Mouse (Mus musculus) MEL-GATA-1-ER (cell line): ENCODE results near the gene Rnf187.
"Not testable (repeated sequence)": the region's sequence is repeated elsewhere in the genome, so short reads cannot be mapped to it uniquely, and the experiment has no call there.

ENCODE experiments used
- DNase-seq: peaks from one replicate; pipeline ENCODE4 v3.0.0-alpha.2; 2012; ENCODE audit warnings: low read depth; ENCODE audit errors: extremely low read depth

The Rnf187 gene

DNA sequence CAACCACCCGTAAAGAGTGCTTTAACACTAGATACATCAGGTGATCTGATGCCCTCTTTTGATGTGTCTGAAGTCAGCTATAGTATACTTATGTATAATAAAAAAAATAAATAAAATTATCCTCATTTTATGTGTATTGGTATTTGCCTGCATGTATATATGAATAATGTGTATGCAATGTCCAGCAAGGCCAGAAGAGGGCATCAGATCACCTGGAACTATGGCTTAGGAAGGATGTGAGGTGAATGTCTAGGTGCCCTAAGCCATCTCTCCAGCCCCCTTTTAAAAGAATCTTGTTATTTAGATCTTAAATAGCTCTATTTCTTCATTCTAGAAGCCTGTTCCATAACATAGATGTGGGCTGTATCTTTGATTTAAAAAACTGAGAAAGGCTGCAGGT, 28.6 kb upstream of the Rnf187 start:
- peak; percentile 20 for DNase-seq

DNA sequence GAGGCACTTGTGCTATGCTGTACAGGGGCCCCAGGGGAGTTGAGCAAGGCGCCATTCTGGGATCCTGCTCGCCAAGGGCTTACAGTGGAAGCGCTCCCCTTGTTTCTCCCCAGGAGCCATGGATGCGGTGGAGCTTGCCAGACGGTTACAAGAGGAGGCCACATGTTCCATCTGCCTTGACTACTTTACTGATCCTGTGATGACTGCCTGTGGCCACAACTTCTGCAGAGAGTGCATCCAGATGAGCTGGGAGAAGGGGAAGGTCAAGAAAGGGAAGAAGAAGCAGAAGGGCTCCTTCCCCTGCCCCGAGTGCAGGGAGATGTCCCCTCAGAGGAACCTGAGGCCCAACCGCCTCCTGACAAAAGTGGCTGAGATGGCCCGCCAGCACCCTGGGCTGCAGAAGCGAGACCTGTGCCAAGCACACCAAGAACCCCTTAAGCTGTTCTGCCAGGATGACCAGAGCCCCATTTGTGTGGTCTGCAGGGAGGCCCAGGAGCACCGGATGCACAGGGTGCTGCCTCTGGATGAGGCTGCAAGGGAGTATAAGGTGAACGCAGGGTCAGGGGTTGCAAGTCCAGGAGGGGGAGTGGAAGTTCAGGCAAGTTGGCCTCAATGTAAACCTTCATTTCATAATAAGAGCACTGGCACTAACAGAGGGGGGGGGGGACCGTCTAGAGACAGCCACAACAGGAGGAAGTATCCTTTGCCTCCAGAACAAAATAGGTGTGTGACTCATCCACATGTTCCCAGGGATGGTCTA, 26.5 kb upstream of the Rnf187 start:
- no peak for DNase-seq

DNA sequence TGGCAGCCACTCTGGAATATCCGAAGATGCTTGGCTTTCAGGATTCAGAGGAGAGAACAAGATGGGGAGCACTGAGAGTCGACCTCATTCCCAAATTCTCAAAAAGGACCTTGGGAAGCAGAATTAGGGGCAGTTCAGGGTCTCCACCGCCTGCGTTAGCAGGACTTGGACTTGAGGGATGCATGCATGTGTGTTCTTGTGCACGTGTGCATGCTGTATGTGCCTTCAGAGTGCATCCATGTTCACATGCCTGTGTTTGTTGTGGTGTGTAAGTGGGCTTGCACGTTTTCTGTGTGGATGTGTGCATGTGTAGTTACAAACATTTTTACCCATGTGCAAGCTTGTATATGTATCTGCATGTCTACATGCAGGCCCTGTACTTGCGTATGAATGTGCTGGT, 25.5 kb upstream of the Rnf187 start:
- no peak for DNase-seq

DNA sequence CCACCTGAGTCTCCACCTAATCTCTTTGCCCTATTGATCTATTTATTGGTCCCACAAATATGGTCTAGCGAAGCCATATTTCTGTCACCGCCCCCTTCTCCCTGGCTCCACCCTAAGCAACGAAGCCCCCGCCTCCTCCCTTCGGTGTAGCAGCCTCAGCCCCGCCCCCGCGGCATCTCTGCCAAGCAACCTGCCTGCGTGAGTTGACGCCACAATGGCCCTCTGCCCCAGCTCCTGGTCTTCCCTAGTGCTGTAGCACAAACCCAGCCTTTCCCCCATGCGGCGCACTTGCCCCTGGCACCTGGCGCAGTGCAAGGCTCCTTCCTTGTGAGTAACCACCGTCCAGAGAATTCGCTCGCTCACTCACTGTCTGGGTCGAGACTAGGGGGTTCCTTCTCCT, 24.8 kb upstream of the Rnf187 start:
- DNase-seq = no peak

DNA sequence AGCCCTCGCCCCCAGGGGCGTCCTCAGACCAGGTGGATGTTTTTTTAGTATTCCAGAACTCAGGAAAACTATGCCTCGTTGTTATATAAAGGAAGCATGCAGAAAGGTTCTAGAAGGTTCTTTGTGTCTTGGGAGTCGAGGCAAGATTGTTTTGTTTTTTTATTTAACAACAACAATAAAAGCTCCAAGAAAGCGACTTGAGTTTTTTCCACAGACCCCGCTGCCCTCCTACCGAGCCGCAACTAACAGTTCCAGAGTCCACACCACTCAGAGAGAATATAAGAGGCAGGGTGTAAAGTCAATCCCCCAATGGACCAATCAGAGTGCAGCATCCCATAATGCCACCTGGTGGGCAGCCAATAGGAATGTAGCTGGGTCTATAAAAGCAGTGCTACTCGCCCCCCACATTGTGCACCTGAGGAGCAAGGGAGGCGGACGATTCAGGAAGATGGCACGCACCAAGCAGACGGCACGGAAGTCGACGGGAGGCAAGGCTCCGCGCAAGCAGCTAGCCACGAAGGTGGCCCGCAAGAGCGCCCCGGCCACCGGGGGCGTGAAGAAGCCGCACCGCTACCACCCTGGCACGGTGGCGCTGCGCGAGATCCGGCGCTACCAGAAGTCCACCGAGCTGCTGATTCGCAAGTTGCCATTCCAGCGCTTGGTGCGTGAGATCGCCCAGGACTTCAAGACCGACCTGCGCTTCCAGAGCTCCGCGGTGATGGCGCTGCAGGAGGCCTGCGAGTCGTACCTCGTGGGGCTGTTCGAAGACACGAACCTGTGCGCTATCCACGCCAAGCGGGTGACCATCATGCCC, 22.9 kb upstream of the Rnf187 start:
- no peak for DNase-seq

DNA sequence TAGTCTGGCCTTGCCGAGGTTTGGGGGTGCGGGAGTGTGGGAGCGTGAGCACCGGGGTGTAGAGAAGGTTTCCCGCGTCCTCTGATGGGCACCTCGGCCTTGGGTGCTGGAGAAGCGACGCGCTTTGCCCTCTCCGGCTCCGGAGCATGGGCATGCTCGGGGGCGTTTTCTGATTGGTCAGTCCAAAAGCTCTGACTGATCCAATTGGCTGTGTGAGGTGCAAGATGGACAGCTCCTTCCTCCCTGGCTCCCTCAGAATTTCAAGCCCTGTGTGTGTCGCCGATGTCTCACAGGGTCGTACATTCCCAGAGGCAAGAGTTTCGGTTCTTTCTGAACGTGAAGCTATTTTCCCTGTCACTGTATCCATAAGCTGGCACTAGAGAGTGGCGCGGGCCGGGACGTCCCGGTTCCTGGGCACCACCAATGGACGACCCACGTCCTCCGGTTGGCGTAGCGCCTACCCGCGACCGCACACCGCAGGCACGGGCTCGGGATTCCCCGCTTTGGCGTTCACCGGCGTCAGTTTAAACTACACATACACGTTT, 21.3 kb upstream of the Rnf187 start:
- DNase-seq = no peak

DNA sequence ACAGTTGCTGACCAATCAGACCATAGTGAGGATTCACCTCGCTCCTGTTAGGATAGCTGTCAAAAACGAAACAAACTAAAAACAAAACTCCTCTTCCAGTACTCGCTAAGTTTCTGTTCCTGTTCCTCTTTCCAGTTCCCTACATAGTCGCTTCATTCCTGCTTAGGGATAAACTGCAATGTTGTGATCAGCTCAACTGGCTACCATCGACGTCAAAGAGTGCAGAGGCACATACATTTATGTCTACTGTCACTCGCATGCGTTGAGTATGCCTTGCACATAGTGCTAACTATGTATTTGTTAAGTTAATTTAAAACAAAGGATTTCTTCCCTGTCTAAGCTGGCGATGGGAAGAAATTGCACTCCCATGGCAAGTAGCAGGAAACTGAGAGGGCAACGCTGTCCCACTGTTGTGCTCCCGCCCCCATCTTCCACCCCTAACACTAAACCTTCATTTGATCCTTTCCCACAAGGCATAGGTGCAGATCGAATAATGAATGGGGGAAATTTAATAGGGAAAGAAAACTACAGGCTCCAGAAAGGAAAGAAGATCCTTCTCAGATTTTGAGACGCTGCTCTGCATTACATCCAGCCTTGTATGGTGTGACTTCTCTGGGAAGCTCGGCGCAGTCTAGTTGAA, 20.6 kb upstream of the Rnf187 start:
- no peak for DNase-seq

DNA sequence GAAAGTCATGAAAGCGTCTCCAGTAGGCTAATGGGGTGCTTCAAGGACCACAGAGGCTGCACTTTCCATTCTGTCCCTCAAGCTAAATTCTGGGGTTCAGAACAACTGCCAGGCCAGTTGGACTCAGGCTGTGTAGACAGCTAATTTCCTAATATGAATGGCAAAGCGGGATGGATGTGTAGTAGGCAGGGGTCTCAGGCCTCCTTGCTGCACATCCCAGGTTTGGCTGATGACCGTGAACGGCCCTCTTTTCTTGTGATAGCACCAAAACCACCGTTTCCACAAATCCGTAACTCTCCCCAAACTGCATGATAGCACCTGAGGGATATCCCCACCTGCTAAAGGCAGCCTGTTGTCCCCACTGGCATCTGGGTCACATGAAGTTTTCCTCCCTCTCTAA, 19.8 kb upstream of the Rnf187 start:
- no peak for DNase-seq

DNA sequence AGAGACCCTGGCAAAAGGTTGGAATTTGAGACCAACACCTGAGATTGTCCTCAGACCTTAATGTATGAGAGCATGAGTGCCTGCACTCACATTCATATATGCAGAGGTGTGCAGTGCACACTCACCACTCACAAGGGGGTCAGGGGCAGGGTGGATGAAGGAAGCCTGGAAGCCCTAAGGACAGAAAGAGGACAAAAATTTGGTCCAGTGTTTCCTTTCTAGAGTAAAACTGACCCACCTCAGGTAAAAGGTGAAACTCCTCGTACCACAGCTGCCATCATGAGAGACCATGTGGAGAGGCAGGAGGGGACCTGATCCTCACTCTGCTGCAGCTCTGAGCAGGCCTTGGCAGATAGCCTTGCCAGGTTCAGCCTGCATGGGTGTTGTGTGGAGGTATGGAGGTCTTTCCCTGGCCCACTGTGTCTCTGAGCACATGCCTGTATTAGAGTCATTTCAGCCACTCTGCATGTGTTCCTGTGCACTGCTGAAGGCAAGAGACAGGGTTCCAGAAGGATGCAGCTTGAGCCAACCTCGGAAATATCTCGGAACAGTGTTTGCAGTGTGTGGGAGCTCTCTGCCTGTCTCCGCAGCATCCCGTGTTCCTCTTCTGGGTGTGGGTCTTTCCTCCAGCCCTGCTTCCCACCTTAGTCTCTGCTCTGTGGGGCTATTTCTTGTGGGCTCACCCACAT, 18.7 kb upstream of the Rnf187 start:
- DNase-seq = no peak

DNA sequence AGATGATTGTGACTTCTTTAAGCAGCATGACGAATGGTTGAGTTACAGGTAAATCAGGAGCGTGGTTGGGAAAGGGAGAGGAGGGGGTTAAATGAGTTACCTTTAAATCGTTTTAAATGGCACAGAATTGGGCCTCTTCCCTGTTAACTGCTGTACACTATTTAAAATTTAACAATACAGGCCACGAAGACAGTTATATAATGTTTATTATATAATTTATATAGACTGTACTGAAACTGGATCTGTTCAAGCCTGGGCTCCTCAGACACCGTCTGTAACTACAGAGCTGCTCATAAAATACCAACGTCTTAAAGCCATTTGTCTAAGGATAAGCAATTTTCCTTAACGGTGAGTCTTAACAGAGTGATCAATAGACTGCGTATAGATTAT, 17.1 kb upstream of the Rnf187 start:
- DNase-seq = no peak

DNA sequence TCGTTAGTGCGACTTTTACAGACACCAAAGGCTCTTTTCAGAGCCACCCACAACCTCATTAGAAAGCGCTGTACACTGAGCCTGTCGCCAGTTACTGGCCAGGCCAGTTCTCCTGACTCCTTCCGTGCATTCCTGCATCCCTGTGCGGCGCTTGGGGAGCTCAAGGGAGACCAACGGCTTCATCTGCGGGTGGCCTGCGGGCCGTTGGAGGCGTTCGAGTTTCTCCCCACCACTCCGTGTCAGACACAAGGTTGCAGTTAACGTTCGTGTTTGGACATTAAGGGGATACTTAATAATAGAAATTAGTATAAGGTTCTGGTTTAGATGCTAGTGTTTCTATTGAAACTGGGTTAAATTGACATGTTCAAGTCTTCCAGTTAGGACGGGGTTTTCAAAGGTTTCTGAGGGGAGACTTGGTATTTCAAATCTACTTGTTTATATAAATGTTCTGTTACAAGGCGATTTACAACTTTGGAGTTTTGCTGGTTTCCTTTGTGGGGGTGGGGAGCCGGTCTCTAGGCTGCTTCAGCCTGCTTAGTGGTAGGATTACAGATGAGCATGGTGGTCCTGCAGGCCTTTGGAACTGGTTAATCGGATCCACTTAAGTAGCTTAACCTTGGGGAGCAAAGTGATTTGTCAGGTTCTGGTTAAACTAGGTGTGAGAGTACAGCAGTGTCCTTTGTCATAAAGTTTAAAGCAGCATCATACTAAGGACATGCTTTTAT, 16.6 kb upstream of the Rnf187 start:
- DNase-seq = no peak

DNA sequence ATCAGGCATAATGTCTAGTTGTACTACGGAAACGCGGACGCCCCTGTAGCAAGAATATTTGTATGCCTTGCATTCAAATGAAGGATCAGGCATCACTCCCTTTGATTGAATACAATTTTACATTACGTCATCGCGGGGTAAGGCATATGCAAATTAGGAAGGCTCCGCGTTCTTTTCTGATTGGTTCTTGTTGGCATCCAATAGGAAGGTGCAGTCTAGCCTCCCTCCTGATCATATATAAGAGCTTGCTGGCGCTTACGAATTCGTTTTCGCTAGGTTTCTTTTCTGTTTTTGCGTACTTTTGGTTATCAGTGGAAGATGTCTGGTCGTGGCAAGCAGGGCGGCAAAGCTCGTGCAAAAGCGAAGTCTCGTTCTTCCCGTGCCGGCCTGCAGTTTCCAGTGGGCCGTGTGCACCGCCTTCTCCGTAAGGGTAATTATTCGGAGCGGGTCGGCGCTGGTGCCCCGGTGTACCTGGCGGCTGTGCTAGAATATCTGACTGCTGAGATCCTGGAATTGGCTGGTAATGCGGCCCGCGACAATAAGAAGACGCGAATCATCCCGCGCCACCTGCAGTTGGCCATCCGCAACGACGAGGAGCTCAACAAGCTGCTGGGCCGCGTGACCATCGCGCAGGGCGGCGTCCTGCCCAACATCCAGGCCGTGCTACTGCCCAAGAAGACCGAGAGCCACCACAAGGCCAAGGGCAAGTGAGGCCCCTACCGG, 15.9 kb upstream of the Rnf187 start, which contains the start of the genes Hist3h2a and Trim17:
Gene Hist3h2a (plus strand): TSS at position 266 of the 723 bp plus-strand sequence.
Gene Trim17 (plus strand): TSS at position 266 of the 723 bp plus-strand sequence.
- peak; percentile 99 for DNase-seq

DNA sequence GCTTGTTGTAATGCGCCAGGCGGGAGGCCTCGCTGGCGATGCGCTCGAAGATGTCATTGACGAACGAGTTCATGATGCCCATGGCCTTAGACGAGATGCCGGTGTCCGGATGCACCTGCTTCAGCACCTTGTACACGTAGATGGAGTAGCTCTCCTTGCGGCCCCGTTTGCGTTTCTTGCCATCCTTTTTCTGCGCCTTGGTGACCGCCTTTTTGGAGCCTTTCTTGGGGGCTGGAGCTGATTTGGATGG, 15.4 kb upstream of the Rnf187 start:
- not testable (repeated sequence) for DNase-seq

DNA sequence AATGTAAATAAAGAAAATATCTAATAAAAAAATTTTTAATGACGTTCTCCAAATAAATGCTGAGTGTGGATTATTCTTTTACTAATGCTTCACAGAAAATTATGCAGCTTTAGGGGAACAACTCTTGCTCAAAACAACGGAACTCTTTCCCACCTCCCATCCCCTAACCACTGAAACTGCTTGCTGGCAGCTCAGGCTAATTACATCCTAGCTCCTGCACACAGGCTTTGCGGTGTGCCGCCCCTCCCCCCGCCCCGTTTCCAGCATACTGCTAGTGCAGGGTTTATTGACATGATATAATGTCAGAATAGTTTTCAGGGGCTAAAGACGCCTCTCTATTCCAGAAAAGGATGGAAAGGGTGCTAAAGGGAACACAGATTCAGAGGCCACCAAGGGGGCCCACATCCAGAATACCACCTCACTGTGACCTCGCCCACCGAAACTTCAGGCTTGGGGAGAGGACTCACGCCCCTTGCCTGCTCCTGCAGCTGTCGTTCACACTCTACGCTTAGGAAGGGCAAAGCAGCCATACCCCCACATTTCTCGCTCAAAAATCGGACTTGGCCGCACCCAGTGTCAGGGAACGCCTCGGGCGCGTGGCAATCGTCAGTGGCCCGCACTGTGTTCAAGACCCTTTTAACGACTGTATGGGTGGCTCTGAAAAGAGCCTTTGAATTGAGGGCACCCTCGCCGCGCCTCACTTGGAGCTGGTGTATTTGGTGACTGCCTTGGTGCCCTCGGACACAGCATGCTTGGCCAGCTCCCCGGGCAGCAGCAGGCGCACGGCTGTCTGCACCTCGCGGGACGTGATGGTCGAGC, 14.8 kb upstream of the Rnf187 start:
- DNase-seq = no peak

DNA sequence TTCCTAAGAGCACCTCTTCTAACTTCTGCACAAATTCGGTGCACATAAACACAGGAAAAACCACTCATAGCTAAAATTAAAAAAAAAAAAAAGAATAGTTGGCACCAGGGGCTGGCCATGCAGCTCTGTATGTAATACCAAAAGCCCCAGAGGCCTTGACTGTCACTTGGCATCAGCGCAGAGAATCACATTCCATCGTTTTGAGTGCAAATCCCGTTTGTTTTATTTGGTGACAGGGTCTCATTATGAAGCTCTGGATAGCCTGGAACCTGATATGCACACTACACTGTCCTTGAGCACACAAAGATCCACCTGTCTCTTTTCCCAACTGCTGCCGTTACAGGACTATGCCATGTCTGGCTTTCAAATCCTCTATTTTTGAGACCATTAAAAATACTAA, 12.5 kb upstream of the Rnf187 start:
- no peak for DNase-seq

DNA sequence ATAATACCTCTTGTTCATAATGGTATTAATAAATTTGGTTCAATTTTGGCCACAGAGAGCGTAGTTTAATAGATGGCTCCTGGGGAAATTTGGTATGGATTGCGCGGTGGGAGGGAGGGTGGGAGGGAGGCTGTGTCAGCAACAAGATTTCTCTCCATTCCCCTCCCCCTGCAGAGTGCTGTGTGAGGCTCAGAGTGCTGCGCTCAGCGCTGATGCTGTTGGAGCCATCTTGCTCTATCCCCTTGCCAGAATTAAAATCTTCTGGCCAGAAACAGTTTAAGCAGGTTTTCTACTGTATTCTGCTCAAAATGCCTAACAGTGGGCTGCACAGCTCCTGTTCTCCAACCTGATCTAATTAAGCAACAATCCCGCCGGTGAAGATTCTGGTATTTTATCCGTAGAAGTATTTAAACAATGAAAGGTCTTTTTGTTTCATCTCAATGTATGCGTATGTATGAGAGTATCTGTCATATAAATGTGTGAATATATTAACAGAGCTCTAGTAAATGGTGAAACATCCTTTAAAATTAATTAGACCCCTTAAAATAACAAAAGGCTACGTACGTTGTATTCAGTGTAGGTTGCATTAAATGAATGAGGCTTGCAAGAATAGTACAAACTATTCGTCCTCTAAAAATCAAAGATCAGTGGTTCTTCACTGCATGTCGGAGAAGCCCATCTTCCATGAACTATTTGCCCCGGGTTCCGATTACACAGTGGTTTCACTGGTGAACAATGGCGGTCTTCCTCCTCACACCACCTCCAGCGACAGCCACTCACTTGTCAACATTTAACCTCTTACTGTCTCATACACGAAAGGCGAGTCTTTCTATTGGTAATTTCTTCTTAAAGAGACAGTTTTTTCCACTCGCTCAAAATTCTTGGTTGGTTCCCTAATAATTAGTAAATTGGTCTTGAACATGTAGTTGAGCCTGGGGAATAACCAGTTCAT, 11.0 kb upstream of the Rnf187 start:
- no peak for DNase-seq

DNA sequence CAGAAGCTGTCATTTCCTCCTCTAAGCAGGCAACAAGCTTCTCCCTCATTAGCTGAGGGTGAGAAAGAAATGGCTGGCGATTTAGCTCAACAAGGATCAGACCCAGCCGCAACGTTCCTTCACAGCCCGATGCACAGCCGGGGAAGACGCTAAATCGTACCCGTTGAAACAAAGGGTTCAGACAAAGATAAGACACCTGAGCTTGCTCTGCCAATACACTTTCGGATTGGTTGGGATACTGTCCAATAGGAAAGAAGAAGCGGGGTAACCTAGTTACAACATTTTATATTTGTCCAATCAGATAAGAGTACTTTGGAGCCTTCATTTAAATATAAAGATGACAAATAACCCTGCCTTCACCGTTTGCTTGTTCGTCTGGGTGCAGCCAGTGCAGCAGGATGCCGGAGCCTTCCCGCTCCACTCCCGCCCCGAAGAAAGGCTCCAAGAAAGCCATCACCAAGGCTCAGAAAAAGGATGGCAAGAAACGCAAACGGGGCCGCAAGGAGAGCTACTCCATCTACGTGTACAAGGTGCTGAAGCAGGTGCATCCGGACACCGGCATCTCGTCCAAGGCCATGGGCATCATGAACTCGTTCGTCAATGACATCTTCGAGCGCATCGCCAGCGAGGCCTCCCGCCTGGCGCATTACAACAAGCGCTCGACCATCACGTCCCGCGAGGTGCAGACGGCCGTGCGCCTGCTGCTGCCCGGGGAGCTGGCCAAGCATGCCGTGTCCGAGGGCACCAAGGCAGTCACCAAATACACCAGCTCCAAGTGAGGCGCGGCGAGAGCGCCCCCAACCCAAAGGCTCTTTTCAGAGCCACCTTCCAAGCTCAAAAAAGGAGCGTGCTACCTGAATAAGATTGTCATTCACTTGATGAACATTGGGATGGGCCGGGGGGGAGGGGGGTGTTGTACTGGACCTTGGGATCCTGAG, 10.1 kb upstream of the Rnf187 start, which contains the start of gene Hist3h2ba:
Gene Hist3h2ba (plus strand): TSS at position 379 of the 938 bp plus-strand sequence.
- peak; percentile 96 for DNase-seq
